Mouse (Mus musculus) intestine, postnatal 0 days (tissue): ENCODE data around the gene Pdia3. TPM values are rescaled to one million over a fixed set of nuclear protein-coding genes. Genes with fewer than 3 reads are reported as not detected.
A peak's percentile ranks its signal among the peaks of the same experiment; 100 is the strongest.
"Not testable (repeated sequence)": the region's sequence is repeated elsewhere in the genome, so short reads cannot be mapped to it uniquely, and the experiment has no call there.

Experiments used
- ATAC-seq: fragments of 200-750 bp; cut with Nextera tagmentation; 2 replicates; pipeline ENCODE4 v1.8.0; 2017; ENCODE audit warnings: mild to moderate bottlenecking, moderate TSS enrichment, moderate library complexity
- H3K27ac ChIP-seq: fragments of 300-500 bp; sonication (generic); 2 replicates; pipeline ENCODE4 v1.5.1; 2014; ENCODE audit warnings: mild to moderate bottlenecking, low read depth, low read length, moderate library complexity
- H3K27me3 ChIP-seq: fragments of 300-500 bp; sonication (generic); replicated peaks from 2 replicates; pipeline ENCODE4 v1.6.1; 2014; ENCODE audit warnings: low read length, mixed read lengths; ENCODE audit not compliant: control insufficient read depth, insufficient read depth
- H3K36me3 ChIP-seq: fragments of 300-500 bp; sonication (generic); 2 replicates; pipeline ENCODE4 v1.6.1; 2014; ENCODE audit warnings: mild to moderate bottlenecking, moderate library complexity; ENCODE audit not compliant: control insufficient read depth, insufficient read depth
- H3K4me1 ChIP-seq: fragments of 300-500 bp; sonication (generic); replicated peaks from 2 replicates; pipeline ENCODE4 v1.6.1; 2014; ENCODE audit warnings: antibody characterized with exemption, low read length, mixed read lengths; ENCODE audit not compliant: control insufficient read depth, insufficient read depth
- H3K4me2 ChIP-seq: fragments of 300-500 bp; sonication (generic); replicated peaks from 2 replicates; pipeline ENCODE4 v1.6.1; 2014; ENCODE audit warnings: low read depth, mild to moderate bottlenecking, moderate library complexity
- H3K4me3 ChIP-seq: fragments of 300-500 bp; sonication (generic); 2 replicates; pipeline ENCODE4 v1.5.1; 2014; ENCODE audit warnings: low read depth, low read length
- H3K9ac ChIP-seq: fragments of 300-500 bp; sonication (generic); 2 replicates; pipeline ENCODE4 v1.6.1; 2014; ENCODE audit warnings: mild to moderate bottlenecking, low read depth, low read length
- H3K9me3 ChIP-seq: fragments of 300-500 bp; sonication (generic); 2 replicates; pipeline ENCODE4 v1.6.1; 2016; ENCODE audit warnings: mixed run types; ENCODE audit not compliant: control insufficient read depth
- CTCF ChIP-seq: sonication (generic); IDR thresholded peaks from 2 replicates; pipeline ENCODE4 v1.5.1; 2016; ENCODE audit warnings: low read depth, mild to moderate bottlenecking, control low read depth, antibody characterized with exemption, moderate library complexity
- WGBS: fragments of 180-500 bp; shearing (Covaris S2); extraction: QIAGEN DNeasy Blood & Tissue Kit; methylation state at CpG from one replicate; pipeline ENCODE4 v1.1.7; 2014; 5-methylcytosine and 5-hydroxymethylcytosine counted together
- polyA plus RNA-seq: library from polyadenylated mRNA; unstranded; fragments of >200 nt; fragmentation: Nextera tagmentation; extraction: Ambion mirVana; gene quantifications from 2 replicates; pipeline ENCODE4 v1.2.1, GENCODE M21; 2015

The Pdia3 gene
- 325 and 353 TPM in 2 replicates for polyA plus RNA-seq

DNA sequence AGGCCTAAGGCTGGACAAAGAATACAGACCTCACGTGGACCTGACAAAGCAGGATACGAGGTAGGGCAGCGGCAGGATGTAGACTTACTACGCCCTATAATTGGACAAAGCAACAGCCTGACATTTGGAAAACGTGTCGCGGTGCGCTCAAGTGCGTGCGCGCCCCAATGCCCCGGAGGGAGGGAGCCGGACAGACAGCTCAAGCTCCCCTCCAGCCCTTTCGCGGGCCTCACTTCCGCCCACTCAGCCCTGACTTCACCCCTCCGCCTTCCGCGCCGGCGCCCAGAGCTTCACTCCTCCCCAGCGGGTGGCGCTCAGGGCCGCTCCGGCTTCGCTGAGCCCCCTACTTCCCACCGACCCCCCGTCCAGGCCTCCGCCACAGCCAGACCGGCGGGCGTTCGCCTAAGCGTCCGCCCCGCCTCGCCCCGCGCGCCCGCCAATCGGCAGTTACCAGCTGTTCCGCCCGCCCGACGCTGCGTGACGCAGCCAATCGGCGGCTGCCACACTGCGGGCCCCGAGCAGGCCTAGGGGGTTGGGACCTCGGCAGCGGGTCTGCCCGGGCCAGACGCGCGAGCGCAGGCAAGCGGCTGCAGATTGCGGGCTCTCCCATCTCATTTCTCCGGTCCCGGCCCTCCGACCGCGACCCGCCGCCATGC lies at the start of gene Pdia3, which contains the start of gene Catsper2:
TSS of gene Pdia3 (plus strand) at position 389 of the 656 bp plus-strand sequence.
TSS of gene Catsper2 (minus strand) at position 406 of the 656 bp plus-strand sequence.
- Histone ChIP-seq H3K4me3 (peak within 1 kb of the TSS; percentile 99), H3K4me2 (peak within 1 kb of the TSS; percentile 70), H3K27me3 (no peaks in the 10 kb centered on the region), H3K9me3 (no peaks in the 10 kb centered on the region), H3K4me1 (no peaks in the 10 kb centered on the region), H3K27ac (peak within 1 kb of the TSS; percentile 96), H3K36me3 (peaks cover 10% of the 10 kb centered on the region; the same call in 1 of the 2 replicates), H3K9ac (peak within 1 kb of the TSS; percentile 98)
- TF ChIP-seq CTCF = peak; percentile 71
- WGBS = under 1% methylated on average over 66 of the region's 68 CpGs
- ATAC-seq = peak; percentile 98

DNA sequence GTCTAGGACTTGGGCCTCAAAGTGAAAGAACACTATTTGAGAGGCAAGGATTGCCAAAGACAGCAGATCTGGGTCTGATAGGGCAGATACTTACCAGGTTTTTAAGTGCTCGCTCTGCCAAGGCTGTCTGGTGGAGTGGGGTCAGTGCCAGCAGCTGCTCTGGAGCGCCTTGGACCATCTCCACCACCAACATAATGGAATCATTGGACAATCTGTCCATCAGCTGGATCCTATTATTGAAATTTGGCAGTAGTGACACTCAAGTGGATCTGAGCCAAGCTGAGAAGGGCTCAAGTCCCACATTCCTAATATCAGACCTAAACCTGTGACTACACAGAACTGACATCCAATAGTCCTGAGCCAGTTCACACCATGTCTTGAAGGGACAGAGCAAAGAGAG lies 44.7 kb upstream of the Pdia3 start:
- WGBS = 70% methylated on average over 2 of the region's 2 CpGs
- no peak overlapping the region for H3K4me2 ChIP-seq

GRCm38 (mm10) chr2:121370921-121371320 lies 42.7 kb upstream of the Pdia3 start:
- no peak for TF ChIP-seq CTCF
- Histone ChIP-seq H3K4me1 (no peaks in the 10 kb centered on the region), H3K9me3 (no peaks in the 10 kb centered on the region), H3K9ac (no peak overlapping the region), H3K36me3 (no peaks in the 10 kb centered on the region), H3K27me3 (no peaks in the 10 kb centered on the region), H3K4me2 (no peak overlapping the region), H3K4me3 (no peak overlapping the region), H3K27ac (no peak overlapping the region)
- 81% methylated on average over 5 of the region's 5 CpGs for WGBS
- no peak for ATAC-seq

More for the DNA sequence above, 44.7 kb upstream of the Pdia3 start:
- no peak for TF ChIP-seq CTCF
- H3K27me3 ChIP-seq = no peaks in the 10 kb centered on the region
- no peak overlapping the region for H3K9ac ChIP-seq
- no peak overlapping the region for H3K4me3 ChIP-seq
- no peak for ATAC-seq
- H3K27ac ChIP-seq = no peak overlapping the region
- no peaks in the 10 kb centered on the region for H3K9me3 ChIP-seq
- 0 out of 2 replicates have a peak, but pooled peaks cover 7% of the 10 kb centered on the region for H3K36me3 ChIP-seq
- no peaks in the 10 kb centered on the region for H3K4me1 ChIP-seq

DNA sequence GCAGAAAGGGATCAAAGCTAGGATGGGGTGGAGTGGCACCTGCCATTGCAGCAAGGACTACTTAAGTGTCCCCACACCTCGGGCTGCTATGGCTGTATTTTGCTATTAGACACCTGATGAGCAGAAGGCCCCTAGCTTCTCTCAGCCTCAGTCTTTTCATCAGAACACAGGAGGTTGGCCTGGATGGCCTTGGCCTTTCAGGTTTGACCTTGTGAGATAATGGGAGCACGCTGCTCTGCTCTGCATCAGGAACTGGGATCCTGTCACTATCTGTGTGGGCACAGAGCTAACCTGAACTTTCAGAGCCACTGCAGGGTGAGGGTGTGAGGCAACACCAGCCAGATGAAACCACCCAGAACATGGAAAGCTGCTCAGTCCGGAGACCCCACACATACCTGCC lies 41.3 kb upstream of the Pdia3 start:
- Histone ChIP-seq H3K27me3 (no peaks in the 10 kb centered on the region), H3K27ac (no peak overlapping the region), H3K4me3 (no peak overlapping the region), H3K4me1 (no peaks in the 10 kb centered on the region), H3K4me2 (no peak overlapping the region), H3K9ac (no peak overlapping the region), H3K9me3 (no peaks in the 10 kb centered on the region), H3K36me3 (no peaks in the 10 kb centered on the region)
- WGBS = 71% methylated on average over 3 of the region's 3 CpGs
- no peak for TF ChIP-seq CTCF
- no peak for ATAC-seq

DNA sequence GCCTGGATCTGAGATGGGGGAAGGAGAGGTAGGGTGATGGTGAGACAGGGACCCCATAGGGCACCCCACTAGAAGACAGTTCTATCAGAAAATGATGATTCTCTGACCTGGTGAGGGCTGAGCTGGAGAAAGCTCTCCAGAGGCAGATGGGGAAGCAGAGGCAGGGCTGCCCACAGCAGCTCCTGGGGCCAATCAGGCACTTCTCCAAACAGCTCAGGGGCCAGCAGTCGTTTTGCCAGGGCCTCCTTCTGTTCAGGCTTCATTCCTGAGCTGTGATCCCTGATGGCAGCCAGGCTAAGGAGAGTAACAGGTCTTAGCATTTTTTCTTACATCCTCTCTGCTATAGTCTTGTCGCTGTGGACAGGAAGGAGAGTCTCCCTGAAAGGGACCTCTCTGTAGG lies 38.8 kb upstream of the Pdia3 start:
- no peaks in the 10 kb centered on the region for H3K4me1 ChIP-seq
- ATAC-seq = no peak
- WGBS = 46% methylated on average over 2 of the region's 2 CpGs

GRCm38 (mm10) chr2:121386961-121387575 lies 26.5 kb upstream of the Pdia3 start, which contains the start of gene Strc:
TSS of gene Strc (minus strand) at chr2:121387168.
- not testable (repeated sequence) for ATAC-seq, H3K9ac ChIP-seq
- 97% methylated on average over 14 of the region's 17 CpGs for WGBS

More for the DNA sequence above, 38.8 kb upstream of the Pdia3 start:
- Histone ChIP-seq H3K27me3 (no peaks in the 10 kb centered on the region), H3K9ac (no peak overlapping the region), H3K9me3 (no peaks in the 10 kb centered on the region), H3K27ac (no peak overlapping the region), H3K4me2 (no peak overlapping the region), H3K4me3 (no peak overlapping the region), H3K36me3 (no peaks in the 10 kb centered on the region)
- TF ChIP-seq CTCF = no peak

More at GRCm38 (mm10) chr2:121386961-121387575, 26.5 kb upstream of the Pdia3 start, which contains the start of gene Strc:
- not testable (repeated sequence) for H3K4me3 ChIP-seq, H3K36me3 ChIP-seq, H3K27me3 ChIP-seq, H3K27ac ChIP-seq, H3K9me3 ChIP-seq, H3K4me1 ChIP-seq, H3K4me2 ChIP-seq
